Mouse (Mus musculus) limb, embryonic 10.5 days (tissue): Measurements from ENCODE around the gene Gm9789. TPM values are rescaled to one million over a fixed set of nuclear protein-coding genes. Genes with fewer than 3 reads are reported as not detected.
"Not testable (repeated sequence)": the region's sequence is repeated elsewhere in the genome, so short reads cannot be mapped to it uniquely, and the experiment has no call there.

Source experiments
- DNase-seq: peaks from one replicate; pipeline ENCODE4 v3.0.0-alpha.2; 2017; ENCODE audit warnings: low spot score
- H3K27ac ChIP-seq: fragments of 300-500 bp; sonication (generic); 2 replicates; pipeline ENCODE4 v1.5.1; 2016; ENCODE audit warnings: mild to moderate bottlenecking
- H3K27me3 ChIP-seq: fragments of 300-500 bp; sonication (generic); 2 replicates; pipeline ENCODE4 v1.6.1; 2016; ENCODE audit warnings: low read depth, mild to moderate bottlenecking; ENCODE audit not compliant: poor library complexity, severe bottlenecking
- H3K36me3 ChIP-seq: fragments of 300-500 bp; sonication (generic); 2 replicates; pipeline ENCODE4 v1.6.1; 2016; ENCODE audit warnings: mild to moderate bottlenecking, moderate library complexity
- H3K4me1 ChIP-seq: fragments of 300-500 bp; sonication (generic); 2 replicates; pipeline ENCODE4 v1.6.1; 2016
- H3K4me3 ChIP-seq: fragments of 300-500 bp; sonication (generic); 2 replicates; pipeline ENCODE4 v1.5.1; 2016; ENCODE audit warnings: mild to moderate bottlenecking, moderate library complexity
- H3K9me3 ChIP-seq: fragments of 300-500 bp; sonication (generic); replicated peaks from 2 replicates; pipeline ENCODE4 v1.6.1; 2016; ENCODE audit warnings: mild to moderate bottlenecking
- WGBS: fragments of 180-500 bp; shearing (Covaris S2); methylation state at CpG from one replicate; pipeline ENCODE4 v1.1.7; 2016; 5-methylcytosine and 5-hydroxymethylcytosine counted together
- polyA plus RNA-seq: library from polyadenylated mRNA; unstranded; fragments of >200 nt; fragmentation: Nextera tagmentation; extraction: Ambion mirVana; gene quantifications from 2 replicates; pipeline ENCODE4 v1.2.1, GENCODE M21; 2016

Gene Gm9789
- polyA plus RNA-seq, result not detected in 2 replicates

DNA sequence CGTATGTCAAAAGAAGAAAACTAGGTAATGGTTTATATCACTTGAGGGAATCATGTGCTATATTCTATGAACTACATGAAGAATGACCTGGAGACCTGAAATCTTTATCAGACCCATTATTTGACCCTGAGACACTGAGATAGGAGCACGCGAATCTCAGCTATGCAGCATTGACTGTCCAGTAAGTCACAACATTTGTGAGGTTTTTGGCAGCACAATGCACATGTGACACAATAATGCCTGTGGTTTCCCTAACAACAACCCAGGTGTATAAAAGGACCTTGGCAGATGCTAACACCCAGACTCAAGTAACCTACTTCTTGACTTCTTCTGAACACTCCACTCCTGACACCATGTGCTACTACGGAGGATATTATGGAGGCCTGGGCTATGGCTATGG, at the start of gene Gm9789:
Gene Gm9789 (plus strand): TSS at position 301 of the 400 bp plus-strand sequence.
- Histone ChIP-seq H3K4me3 (no peak within 1 kb of the TSS), H3K27me3 (no peaks in the 10 kb centered on the region), H3K9me3 (no peaks in the 10 kb centered on the region), H3K27ac (no peak within 1 kb of the TSS), H3K36me3 (no peaks in the 10 kb centered on the region), H3K4me1 (no peaks in the 10 kb centered on the region)
- WGBS, result 86% methylated on average over 4 of the region's 4 CpGs
- DNase-seq, result no peak

DNA sequence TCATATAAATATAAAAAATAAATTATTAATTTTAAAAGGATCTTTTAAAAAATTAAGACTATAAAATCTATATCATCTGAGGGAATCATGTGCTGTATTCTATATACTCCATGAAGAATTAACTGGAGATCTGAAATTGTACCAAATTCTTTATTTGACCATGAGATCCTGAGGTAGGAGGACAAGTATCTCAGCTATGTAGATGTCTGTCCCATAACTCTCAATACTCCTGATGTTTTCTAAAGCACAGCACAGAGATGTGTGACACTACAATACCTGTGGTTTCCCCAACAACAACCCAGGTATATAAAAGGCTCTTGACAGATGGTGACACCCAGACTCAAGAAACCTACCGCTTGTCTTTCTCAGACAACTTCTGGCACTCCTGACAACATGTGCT, 17.2 kb upstream of the Gm9789 start, which contains the start of gene Gm6358:
Gene Gm6358 (plus strand): TSS at position 301 of the 400 bp plus-strand sequence.
- Histone ChIP-seq H3K27ac (no peak within 1 kb of the TSS), H3K4me1 (no peaks in the 10 kb centered on the region), H3K4me3 (no peak within 1 kb of the TSS), H3K36me3 (no peaks in the 10 kb centered on the region), H3K27me3 (no peaks in the 10 kb centered on the region), H3K9me3 (no peaks in the 10 kb centered on the region)
- WGBS, result 96% methylated on average over 1 of the region's 1 CpGs
- DNase-seq, result no peak

DNA sequence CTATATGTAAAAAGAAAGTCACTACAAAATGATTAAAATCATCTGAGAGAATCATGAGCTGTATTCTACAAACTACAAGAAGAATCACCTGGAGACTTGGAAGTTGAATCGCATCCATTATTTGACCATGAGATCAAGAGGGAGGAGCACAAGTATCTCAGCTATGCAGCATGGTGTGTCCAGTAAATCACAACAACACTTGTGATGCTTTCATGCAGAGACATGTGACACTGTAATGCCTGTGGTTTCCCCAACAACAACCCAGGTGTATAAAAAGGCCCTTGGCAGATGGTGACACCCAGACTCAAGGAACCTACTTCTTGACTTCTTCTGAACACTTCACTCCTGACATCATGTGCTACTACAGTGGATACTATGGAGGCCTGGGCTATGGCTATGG, 7.0 kb upstream of the Gm9789 start, which contains the start of gene Gm10061:
Gene Gm10061 (plus strand): TSS at position 301 of the 400 bp plus-strand sequence.
- H3K4me3 ChIP-seq, result no peak within 1 kb of the TSS
- no peak for DNase-seq

DNA sequence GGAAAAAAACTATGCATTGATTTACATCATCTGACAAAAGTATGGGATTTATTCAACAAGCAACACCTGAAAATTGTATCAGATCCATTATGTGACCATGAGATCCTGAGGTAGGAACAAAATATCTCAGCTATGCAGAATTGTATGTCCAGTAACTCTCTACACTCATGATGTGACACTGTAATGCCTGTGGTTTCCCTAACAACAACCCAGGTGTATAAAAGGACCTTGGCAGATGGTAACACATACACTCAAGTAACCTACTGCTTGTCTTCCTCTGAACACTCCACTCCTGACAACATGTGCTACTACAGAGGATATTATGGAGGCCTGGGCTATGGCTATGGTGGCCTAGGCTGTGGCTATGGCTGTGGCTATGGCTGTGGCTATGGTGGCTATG, 11.4 kb downstream of the Gm9789 start, which contains the start of gene Gm7735:
Gene Gm7735 (plus strand): TSS at position 301 of the 400 bp plus-strand sequence.
- DNase-seq, H3K4me3 ChIP-seq, H3K36me3 ChIP-seq, H3K9me3 ChIP-seq, H3K27me3 ChIP-seq, H3K4me1 ChIP-seq, H3K27ac ChIP-seq: not testable (repeated sequence)

More for the DNA sequence above, 7.0 kb upstream of the Gm9789 start, which contains the start of gene Gm10061:
- WGBS, result 94% methylated on average over 1 of the region's 1 CpGs
- H3K36me3 ChIP-seq, result no peaks in the 10 kb centered on the region
- H3K9me3 ChIP-seq, result no peaks in the 10 kb centered on the region
- H3K4me1 ChIP-seq, result no peaks in the 10 kb centered on the region
- no peak within 1 kb of the TSS for H3K27ac ChIP-seq
- no peaks in the 10 kb centered on the region for H3K27me3 ChIP-seq

DNA sequence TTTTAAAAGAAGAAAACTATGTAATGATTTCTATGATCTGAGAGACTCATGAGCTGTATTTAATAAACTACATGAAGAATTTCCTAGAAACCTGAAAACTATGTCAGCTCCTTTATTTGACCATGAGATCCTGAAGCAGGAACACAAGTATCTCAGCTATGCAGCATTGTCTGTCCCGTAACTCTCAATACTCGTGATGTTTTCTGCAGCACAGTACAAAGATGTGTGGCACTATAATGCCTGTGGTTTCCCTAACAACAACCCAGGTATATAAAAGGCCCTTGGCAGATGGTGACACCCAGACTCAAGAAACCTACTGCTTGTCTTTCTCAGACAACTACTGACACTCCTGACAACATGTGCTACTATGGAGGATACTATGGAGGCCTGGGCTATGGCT, 16.7 kb downstream of the Gm9789 start, which contains the start of gene 1110057P08Rik:
Gene 1110057P08Rik (plus strand): TSS at position 301 of the 400 bp plus-strand sequence.
- H3K9me3 ChIP-seq, result no peaks in the 10 kb centered on the region
- no peaks in the 10 kb centered on the region for H3K27me3 ChIP-seq
- H3K27ac ChIP-seq, result no peak within 1 kb of the TSS
- 85% methylated on average over 2 of the region's 2 CpGs for WGBS
- no peaks in the 10 kb centered on the region for H3K4me1 ChIP-seq
- H3K36me3 ChIP-seq, result no peaks in the 10 kb centered on the region
- H3K4me3 ChIP-seq, result no peak within 1 kb of the TSS
- no peak for DNase-seq

DNA sequence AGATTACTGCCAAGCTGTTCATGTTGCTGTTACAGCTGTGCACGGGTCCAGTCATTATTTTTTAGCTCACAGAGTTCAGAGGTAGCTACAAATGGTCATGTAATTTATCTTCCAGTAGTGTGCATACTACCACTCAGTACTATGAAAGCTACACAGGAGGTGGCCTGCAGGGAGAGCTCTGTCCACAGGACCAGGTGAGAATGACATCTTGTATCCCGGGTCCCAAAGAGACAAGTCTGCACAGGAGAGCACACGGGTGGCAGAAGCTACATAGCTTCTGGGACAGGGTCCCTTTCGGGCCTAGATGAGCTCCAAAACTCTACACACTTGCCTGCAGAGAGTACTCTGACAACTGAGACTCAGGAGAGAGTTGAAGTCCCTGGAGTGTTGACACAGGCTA, 30.9 kb downstream of the Gm9789 start:
- 87% methylated on average over 4 of the region's 4 CpGs for WGBS
- no peaks in the 10 kb centered on the region for H3K36me3 ChIP-seq
- no peaks in the 10 kb centered on the region for H3K9me3 ChIP-seq
- no peaks in the 10 kb centered on the region for H3K4me1 ChIP-seq
- no peak overlapping the region for H3K27ac ChIP-seq
- no peak for DNase-seq
- H3K4me3 ChIP-seq, result no peak overlapping the region
- no peaks in the 10 kb centered on the region for H3K27me3 ChIP-seq

DNA sequence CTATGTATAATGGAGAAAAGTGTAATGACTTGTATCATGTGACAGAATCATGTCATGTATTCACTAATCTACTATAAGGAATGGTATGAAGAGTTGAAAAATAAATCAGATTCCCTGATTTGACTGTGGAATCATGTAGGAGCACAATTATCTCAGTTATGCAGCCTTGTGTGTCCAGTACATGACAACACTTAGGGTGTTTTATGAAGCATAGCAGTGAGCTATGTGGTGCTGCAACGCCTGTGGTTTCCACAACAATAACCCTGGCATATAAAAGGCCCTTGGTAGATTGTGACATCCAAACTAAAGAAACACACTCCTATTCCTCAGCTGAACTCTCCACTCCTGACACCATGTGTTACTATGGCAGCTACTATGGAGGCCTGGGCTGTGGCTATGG, 47.8 kb downstream of the Gm9789 start, which contains the start of gene Krtap20-2:
Gene Krtap20-2 (plus strand): TSS at position 301 of the 400 bp plus-strand sequence.
- Histone ChIP-seq H3K4me1 (no peaks in the 10 kb centered on the region), H3K9me3 (no peaks in the 10 kb centered on the region), H3K27me3 (no peaks in the 10 kb centered on the region), H3K27ac (no peak within 1 kb of the TSS), H3K36me3 (no peaks in the 10 kb centered on the region), H3K4me3 (no peak within 1 kb of the TSS)
- no peak for DNase-seq
- WGBS, result 68% methylated on average over 1 of the region's 1 CpGs

Other genes starting within 250 kb of the Gm9789 start
- gene Krtap19-9b, start 225.7 kb upstream of the Gm9789 start, polyA plus RNA-seq, result not detected in 2 replicates
- not detected in 2 replicates for gene Krtap16-3, start 195.1 kb upstream of the Gm9789 start, polyA plus RNA-seq
- gene Krtap22-2, start 147.2 kb upstream of the Gm9789 start, polyA plus RNA-seq, result not detected in 2 replicates
- not detected in 2 replicates for gene Gm10229, start 142.7 kb upstream of the Gm9789 start, polyA plus RNA-seq
- not detected in 2 replicates for gene Krtap6-1, start 126.3 kb upstream of the Gm9789 start, polyA plus RNA-seq
- gene Gm10228, start 116.5 kb upstream of the Gm9789 start, polyA plus RNA-seq, result not detected in 2 replicates
- gene Krtap6-5, start 110.1 kb upstream of the Gm9789 start, polyA plus RNA-seq, result not detected in 2 replicates
- not detected in 2 replicates for gene 1110025L11Rik, start 94.0 kb upstream of the Gm9789 start, polyA plus RNA-seq
- not detected in 2 replicates for gene Krtap6-3, start 73.9 kb upstream of the Gm9789 start, polyA plus RNA-seq
- gene Gm6358, start 17.1 kb upstream of the Gm9789 start, polyA plus RNA-seq, result not detected in 2 replicates
- not detected in 2 replicates for gene Gm10061, start 6.9 kb upstream of the Gm9789 start, polyA plus RNA-seq
- not detected in 2 replicates for gene Gm7735, start 11.5 kb downstream of the Gm9789 start, polyA plus RNA-seq
- not detected in 2 replicates for gene 1110057P08Rik, start 16.8 kb downstream of the Gm9789 start, polyA plus RNA-seq
- not detected in 2 replicates for gene Krtap20-2, start 47.9 kb downstream of the Gm9789 start, polyA plus RNA-seq
- not detected in 2 replicates for gene Krtap21-1, start 245.9 kb downstream of the Gm9789 start, polyA plus RNA-seq